Mouse (Mus musculus) spleen, postnatal 10 days (tissue): ENCODE results near the gene Spg7.
A peak's percentile ranks its signal among the peaks of the same experiment; 100 is the strongest.

ENCODE experiments used
- DNase-seq, 2 experiments: peaks; one replicate each; pipeline ENCODE4 v3.0.0; 2021 to 2022; ENCODE audit warnings: low spot score in 2 of 2

The Spg7 gene

GRCm38 (mm10) chr8:123097786-123098584 lies 35.2 kb downstream of the Spg7 start:
- peak in 1 of 2 experiments; percentile 43 for DNase-seq

GRCm38 (mm10) chr8:123100288-123100687 lies 37.5 kb downstream of the Spg7 start:
- no peak for DNase-seq

- no peak for DNase-seq
Measured at GRCm38 (mm10) chr8:123101244-123101643, 38.5 kb downstream of the Spg7 start.

GRCm38 (mm10) chr8:123101735-123102685 lies 39.3 kb downstream of the Spg7 start, which contains the start of gene Rpl13:
Rpl13 (plus strand) TSS chr8:123102350.
- DNase-seq, result peak; percentile 95 to 98

GRCm38 (mm10) chr8:123102855-123103254 lies 40.1 kb downstream of the Spg7 start:
- peak; percentile 38 to 39 for DNase-seq

- no peak for DNase-seq
Measured at GRCm38 (mm10) chr8:123103285-123103684, 40.5 kb downstream of the Spg7 start.

- DNase-seq, result no peak
Measured at GRCm38 (mm10) chr8:123104046-123104767, 41.5 kb downstream of the Spg7 start.

GRCm38 (mm10) chr8:123105553-123106326 lies 43.0 kb downstream of the Spg7 start:
- DNase-seq, result no peak

- DNase-seq, result peak in 1 of 2 experiments; percentile 50
Measured at GRCm38 (mm10) chr8:123106531-123106930, 43.8 kb downstream of the Spg7 start.

- no peak for DNase-seq
Measured at GRCm38 (mm10) chr8:123108010-123108409, 45.3 kb downstream of the Spg7 start.

GRCm38 (mm10) chr8:123108953-123109352 lies 46.2 kb downstream of the Spg7 start:
- DNase-seq, result no peak

- DNase-seq, result peak in 1 of 2 experiments; percentile 73
Measured at GRCm38 (mm10) chr8:123110649-123111048, 47.9 kb downstream of the Spg7 start.

- DNase-seq, result no peak
Measured at GRCm38 (mm10) chr8:123112892-123113291, 50.1 kb downstream of the Spg7 start.

GRCm38 (mm10) chr8:123113908-123114469 lies 51.2 kb downstream of the Spg7 start:
- no peak for DNase-seq

- no peak for DNase-seq
Measured at GRCm38 (mm10) chr8:123114644-123115043, 51.9 kb downstream of the Spg7 start.

GRCm38 (mm10) chr8:123117127-123117731 lies 54.5 kb downstream of the Spg7 start, which contains the start of gene Cpne7:
Cpne7 (plus strand) TSS chr8:123117374.
- peak in 1 of 2 experiments; percentile 24 for DNase-seq

GRCm38 (mm10) chr8:123117744-123118143 lies 55.0 kb downstream of the Spg7 start:
- no peak for DNase-seq

GRCm38 (mm10) chr8:123122059-123122458 lies 59.3 kb downstream of the Spg7 start:
- DNase-seq, result no peak

GRCm38 (mm10) chr8:123122670-123123069 lies 59.9 kb downstream of the Spg7 start:
- DNase-seq, result no peak
